Mouse (Mus musculus): ENCODE results near the gene Creb5.
A peak's percentile ranks its signal among the peaks of the same experiment; 100 is the strongest.

Gene Creb5

DNA sequence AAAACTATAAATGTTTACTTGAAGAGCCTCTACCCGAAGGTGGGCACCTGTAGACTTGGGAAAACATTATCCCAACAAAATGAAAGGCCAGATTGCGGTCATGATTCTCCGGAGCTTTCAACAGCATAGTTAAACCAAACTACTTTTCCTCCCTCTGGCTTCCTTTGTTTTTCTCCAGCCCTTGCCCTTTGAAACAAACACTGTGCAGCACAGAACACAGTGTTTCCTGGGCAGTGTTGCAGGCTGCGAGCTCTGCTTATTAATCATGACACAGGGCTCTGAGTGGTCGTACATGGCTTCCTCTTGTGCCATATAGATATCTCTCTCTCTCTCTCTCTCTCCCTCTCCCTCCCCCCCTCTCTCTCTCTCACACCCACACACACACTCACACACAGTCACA, 206.8 kb downstream of the Creb5 start:
- peak; percentile 39 for DNase-seq (ENCODE audit: low spot score)

DNA sequence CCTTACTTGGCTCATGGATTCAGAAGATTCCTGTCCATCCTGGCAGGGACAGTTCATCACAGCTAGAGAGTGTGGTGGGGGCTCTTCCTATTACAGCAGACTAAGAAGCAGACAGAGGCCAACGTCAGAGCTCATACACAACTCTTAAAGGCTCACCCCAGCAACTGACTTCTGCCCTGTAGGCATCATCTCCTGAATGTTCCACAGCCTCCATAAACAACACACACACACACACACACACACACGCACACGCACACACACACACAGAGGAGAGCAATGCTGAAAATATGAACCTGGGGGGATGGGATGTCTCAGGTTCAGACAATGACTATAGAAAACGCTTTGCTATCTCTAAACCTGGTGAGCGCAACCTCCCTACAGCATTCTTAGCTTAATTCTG, 208.6 kb downstream of the Creb5 start:
- no peak for DNase-seq (ENCODE audit: low spot score)

DNA sequence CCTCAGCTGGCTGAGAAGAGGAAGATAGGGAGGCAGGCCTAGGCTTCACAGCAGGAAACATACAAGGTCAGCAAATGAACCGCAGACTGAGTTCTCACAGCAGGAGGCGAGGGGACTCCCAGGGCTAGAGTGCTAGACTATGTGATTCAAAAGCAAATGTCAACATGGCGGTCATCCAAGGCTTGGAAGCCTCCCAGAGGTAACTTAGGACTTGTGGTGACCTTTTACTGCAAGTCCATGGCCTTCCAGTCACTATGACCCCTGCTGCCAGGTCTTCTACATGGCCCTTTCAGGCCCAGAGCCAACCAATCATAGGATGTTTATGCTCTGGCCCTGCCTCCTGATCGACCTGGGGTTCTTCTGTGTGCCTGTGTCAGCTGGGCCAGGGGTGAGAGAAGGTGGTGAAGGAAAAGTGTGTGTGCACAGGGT, 209.3 kb downstream of the Creb5 start:
- DNase-seq (ENCODE audit: low spot score), result peak; percentile 72

DNA sequence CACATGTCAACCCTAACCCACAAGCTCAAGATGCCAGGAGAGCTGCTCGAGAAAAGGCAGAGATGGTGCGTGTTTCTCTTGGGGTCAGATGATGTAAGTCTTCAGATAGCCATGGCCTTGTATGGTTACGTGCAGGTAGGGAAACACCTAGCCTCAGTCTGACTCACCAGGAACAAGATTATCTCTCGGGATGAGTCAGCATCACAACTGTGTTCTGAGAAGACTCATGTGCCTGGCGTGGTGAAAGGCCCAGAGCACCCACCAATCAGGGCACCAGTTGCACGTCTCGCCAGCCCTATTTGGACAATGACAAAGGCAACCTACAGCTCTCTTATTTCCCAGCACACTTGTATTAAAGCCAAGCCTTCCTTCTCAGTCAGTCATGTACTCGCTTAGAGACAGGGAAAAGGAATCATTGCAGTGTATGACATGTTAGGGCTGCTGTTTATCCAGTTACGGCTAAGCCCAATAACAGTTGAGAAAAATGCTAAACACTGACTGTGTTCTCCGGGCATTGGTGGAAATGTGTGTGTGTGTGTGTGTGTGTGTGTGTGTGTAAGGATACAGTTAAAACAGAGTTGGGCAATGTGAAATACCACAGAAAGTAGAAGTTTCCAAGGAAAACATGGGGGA, 210.9 kb downstream of the Creb5 start:
- DNase-seq (ENCODE audit: low spot score), result no peak

DNA sequence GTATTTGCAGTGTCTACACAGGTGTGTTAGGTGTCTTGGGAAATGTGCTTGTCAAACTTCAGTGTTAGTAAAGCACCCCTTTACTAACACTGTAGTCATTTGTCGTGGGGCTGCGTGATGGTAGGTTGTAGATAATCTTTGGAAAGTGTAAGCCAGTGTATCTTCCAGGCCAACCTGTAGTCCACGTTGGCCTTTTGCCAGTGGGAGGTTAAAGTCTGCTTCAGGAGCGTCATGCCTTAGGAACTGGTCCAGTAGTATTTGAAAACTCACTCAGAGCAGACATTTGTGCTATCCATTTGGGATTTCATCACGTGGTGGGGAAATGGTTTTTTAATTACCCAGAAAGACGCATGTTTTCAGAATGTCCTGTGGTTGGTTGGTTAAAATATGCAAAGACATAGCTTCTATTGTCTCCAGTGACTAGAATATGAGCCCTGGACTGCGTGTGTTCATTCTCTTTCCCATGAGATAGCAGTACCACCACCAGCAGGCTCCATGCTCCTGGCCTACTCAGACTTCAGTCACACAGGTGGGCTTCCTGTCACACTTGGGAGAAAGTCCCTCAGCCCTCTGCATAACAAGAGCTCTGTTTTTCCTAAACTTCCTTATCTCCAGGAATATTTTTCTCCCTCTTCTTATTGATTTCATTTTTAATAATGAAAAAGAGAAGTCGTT, 212.7 kb downstream of the Creb5 start:
- DNase-seq (ENCODE audit: low spot score), result no peak

DNA sequence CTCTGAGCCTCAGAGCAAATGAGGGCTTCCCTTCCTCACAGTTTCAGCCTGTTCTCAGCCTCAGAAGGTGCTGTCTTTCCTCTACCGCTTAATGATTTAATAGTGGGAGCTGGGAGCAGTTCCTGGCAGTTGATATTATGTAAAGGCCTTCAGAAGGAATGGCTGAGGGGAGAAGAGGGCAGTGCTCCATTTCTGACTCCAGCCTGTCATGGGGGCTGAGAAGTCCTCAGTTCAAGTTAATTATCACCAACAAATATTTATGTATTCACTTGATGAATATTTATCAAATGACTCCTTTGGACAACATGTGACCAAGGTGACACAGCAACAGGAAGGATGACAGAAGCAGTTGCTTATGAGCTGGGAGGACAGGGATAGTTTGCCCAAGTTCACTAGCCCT, 214.2 kb downstream of the Creb5 start:
- DNase-seq (ENCODE audit: low spot score), result no peak

DNA sequence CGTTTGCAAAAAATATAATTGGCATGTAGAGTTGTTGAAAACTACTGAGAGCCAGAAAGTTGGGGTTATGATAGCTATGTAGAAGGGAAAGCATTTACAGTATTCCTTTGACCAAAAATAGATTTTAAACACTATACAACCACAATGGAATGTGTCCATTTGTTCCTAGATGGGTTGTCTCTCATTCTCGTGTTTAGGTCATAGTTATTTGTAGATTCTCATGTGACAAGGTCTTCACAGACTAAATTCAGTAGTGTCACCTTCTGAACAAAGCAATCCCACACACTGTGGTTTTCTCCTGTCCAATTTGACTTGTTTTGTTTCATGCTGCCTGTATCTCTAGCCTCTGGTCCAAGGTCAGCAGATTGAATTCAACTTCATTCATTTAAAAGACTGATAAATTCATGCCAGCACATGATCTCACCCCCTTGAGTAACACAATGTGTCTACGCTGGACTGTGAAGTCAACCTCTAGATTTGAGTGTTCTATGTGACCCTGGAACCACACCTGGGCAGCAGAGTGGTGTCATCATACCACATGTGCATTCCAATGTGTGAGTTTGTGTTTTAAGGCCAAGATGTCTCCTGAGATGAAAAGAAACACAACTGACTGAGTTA, 220.0 kb downstream of the Creb5 start:
- DNase-seq (ENCODE audit: low spot score), result no peak

DNA sequence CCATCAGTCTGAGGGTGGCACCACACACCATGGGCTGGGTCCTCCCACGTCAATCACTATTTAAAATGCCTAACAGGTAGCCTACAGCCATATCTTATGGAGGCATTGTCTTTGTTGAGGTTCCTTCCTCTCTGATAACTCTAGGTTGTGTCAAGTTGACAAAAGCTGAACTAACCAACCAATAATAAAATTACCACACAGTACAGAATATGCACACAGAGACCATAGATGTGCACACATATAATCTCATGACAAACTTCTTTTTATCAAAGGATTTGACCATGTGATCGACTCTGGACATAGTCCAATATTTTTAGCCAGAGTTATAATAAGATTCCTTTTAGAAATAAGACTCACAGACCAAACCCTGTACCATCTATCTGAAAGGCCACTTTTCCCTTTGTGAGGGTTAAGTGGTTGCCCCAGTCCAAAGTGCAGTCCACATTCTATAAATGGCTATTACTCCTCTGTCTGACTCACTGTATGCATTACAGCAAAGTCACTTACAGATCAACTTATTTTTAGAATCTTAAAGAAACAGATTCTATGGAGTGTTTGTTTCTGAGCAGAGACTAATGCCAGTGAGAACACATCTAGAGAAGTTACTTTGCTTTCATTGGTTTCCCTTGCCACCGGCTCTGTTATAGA, 221.9 kb downstream of the Creb5 start:
- DNase-seq (ENCODE audit: low spot score), result no peak

DNA sequence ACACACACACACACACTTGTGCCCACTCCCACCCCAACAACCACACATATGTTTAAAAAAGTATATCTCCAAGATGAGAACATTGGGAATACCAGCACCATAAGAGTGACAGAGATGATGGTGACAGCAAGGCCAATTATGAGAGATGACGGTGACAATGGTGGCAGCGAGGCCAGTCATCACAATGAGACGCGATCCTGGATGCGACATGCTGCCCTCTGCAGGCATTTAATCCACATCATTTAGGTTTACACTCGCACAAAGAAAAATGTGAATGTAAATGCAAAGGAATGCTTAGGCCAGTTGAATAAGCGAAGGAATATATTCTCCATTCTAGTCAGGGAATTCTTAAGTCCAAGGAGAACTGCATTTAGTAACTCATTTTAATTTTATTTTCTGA, 222.9 kb downstream of the Creb5 start:
- no peak for DNase-seq (ENCODE audit: low spot score)

DNA sequence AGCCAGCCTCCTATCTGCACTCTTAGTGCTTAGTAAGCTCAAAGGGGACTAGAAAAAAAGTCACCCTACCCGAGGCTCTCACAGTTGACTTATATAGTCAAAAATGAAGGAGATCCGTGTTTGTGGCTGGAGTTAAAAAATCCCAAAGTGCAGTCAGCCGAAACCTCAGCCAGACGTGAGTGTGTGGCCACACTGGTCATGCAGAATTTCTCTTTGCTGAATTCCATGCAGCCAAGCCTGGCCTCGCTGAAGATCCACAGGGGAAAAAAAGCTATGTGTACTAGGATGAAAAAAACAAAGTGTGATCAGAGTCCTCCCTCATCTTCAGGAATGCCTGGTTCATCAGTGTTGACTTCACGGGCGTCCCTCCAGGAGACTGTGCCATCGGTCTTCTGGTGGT, 225.2 kb downstream of the Creb5 start:
- no peak for DNase-seq (ENCODE audit: low spot score)

DNA sequence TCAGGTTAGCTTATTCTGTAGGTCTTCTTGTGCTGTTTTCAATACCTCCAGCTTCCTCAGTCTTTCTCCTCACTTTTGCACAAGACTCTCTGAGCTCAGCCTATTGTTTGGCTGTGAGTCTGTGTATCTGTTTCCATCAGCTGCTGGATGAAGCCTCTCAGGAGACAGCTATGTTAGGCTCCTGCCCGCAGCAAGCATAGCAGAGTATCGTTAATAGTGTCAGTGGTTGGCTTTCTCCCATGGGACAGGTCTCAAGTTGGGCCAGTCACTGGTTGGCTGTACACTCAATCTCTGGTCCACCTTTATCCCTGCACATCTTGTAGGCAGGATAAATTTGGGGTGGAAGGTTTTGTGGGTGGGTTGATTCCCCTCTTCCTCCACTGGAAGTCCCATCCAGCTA, 226.3 kb downstream of the Creb5 start:
- DNase-seq (ENCODE audit: low spot score), result no peak

DNA sequence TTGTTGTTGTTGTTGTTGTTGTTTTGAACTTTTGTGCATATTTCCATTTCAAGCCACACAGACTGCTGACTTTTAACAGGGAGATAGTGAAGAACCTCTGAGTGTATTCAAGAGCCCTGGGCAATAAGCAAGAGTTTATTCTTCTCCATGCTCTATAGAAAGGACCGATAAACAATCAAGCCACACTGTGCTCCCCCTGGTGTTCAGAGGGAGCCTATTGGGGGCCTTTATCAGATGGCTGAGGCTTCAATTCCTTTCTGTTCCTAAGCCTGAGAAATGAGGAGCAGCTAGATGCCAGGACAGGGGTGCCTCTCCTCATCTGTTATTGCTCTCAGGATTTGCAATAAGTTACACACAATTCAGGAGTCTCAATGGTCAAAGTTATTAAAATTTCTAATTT, 227.8 kb downstream of the Creb5 start:
- DNase-seq (ENCODE audit: low spot score), result no peak

DNA sequence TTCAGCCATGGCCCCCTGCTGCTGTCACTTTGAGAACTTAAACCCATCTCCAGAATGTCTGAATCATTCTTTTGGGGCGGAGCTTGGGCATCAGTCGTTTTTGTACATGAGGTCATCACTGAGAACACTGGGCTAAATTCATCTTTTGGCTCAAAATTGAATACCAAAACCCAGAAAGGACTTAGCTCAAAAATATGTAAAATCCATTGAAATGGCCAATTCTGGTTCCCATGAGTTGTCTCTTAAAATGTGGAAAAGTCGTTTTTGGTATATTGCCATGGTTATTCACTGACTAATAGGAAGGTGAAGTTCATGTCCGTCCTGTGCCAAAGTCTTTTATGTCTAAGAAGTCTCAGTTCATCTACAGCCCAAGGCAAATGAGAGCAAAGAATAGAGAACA, 228.5 kb downstream of the Creb5 start:
- no peak for DNase-seq (ENCODE audit: low spot score)

DNA sequence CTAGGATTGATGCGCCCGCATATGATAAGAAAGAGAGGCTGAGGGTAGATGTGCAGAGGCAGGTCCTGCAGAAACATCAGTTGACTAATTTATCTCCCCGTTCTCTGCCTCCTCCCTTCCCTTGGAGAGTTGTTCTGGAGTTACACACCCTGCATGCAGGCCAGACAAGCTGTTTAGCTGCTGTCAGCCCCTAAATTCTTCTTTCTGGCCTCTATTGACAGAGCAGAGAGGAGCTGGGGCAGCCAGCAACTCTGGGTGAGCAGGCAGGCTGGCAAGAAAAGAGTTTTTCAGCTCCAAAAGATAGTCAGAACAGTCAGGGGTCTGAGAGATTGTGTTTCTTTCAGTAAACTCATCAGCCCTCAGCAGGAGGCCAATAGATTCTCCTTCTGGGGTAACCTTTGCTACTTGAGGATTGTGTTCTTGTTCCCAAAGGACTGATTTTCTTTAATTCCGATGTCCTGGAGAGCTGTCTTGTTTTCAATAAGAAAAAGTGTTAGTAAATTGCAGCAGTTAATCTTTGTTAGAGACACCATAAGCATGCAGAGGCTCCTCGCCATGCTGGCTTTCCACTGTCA, 230.4 kb downstream of the Creb5 start:
- no peak for DNase-seq (ENCODE audit: low spot score)

DNA sequence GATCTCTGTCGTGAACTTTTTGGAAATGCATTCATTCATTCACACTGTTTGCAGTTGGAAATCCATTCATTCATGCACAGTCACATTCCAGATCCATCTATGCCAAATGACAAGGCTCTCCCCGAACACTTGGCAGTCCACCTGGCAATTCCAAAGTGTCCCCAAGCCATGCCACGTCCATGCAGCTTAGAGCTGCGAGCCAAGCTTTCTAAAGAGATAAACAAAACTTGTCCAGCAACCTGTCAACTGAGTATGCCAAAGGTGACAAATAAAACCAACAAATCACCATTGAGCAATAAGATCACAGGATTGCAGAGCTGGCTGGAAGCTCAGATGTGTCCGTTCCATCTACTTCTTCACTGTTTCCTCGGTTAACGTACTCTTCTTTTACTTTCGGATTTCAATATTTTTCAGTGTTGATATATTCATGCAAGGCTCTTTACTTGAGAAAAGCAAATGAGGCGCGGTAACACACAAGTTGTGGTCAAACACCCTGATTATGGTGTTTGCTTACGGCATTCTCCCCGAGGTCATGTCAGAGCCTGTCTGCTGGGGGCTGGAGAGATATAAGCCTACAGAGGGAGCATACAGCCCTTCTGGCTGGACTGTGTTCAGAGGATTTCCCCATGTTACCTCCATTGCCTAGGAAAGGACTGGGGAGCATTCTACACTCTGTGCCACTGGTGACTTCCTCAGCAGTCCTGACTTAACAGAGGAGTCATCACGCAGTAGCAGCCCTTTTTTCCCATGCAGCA, 236.8 kb downstream of the Creb5 start:
- no peak for DNase-seq (ENCODE audit: low spot score)

DNA sequence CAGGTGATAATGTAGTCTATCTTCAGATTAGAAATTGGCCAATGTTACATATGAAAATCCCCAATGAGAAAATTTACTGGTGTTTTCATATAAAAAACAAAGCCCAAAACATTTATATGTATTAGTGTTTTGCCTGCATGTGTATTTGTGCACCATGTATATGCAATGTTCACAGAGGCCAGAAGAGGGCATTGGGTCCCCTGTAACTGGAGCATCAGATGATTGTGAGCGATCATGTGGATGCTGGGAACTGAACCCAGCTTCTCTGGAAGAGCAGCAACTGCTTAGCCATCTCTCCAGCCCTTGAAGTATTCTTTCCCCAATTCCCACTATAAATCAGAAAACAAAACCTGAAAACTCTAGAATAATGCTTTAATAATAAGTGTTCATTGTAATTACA, 239.4 kb downstream of the Creb5 start:
- DNase-seq (ENCODE audit: low spot score), result no peak

DNA sequence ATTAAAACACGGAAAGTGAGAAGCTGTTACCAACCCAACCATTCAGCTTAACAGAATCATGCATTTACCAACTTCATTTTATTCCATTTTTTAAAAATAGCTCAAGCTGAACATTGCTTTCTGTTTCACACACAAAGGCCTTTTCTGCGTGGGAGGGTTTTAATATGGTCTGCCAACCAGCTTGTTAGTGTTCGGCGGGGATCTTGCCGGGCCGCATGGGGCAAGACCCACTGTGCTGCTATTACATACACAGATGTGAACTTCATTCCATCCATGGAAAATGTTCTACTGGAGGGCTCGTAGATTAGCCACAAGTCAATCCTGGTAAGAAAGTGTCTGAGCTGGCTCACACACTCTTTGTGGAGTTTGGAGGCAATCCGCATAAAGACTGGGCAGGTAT, 243.7 kb downstream of the Creb5 start:
- DNase-seq (ENCODE audit: low spot score), result no peak

DNA sequence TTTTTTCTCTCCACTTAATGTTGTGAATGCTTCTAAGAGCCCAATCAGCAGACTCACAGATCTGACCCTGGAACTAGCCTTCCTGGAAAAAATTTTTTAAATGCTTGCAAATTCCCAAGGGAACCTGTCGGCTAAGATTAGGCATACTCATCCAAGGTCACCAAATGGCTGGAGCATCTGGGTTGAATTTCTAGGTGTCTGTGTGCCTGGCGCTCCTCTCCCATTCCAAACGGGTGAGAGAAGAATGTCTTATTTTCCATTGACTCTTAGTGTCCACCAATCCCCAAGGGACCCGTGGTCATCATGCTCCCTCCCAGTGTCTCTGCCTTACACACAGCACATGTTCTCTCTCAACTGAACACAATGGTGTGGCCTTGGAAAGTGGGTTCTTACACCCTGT, 244.4 kb downstream of the Creb5 start:
- DNase-seq (ENCODE audit: low spot score), result no peak

DNA sequence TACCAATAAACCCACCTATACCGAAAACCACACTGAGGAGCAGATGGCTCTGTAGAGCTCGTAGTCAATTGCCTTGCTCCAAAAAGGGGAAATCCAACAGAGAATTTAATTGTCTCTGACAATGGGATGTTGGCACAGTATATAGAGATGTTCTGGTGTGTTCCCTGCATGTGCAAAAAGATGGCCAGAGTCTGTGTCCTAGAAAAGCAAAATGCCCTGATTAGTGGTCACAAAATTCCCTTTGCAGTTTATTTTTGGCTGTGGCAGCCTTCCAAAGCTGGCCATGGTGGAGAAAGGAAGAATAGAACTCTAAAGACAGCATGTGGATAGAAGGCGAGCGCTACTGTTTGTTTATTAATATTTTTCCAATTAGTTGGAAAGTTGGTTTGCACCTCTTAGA, 250.5 kb downstream of the Creb5 start:
- DNase-seq (ENCODE audit: low spot score), result no peak

DNA sequence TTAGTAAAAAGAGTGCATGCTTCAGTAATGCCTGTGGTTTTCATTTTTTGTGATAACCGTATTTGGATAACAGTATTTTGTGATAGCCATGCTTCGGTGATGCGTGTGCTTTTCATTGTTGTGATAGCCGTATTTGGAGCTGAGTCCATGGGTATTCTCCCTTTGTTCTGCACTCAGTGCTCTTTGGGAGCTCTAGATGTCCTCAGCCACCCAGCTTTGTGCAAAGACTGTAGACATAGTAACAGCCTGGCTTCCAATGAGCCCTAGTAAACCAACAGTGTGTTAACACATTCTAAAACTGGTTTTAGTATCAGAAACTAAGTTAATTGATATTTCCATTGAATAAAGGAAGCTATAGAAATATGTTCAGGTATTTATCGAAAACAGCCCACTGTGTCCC, 254.7 kb downstream of the Creb5 start:
- DNase-seq (ENCODE audit: low spot score), result no peak

DNA sequence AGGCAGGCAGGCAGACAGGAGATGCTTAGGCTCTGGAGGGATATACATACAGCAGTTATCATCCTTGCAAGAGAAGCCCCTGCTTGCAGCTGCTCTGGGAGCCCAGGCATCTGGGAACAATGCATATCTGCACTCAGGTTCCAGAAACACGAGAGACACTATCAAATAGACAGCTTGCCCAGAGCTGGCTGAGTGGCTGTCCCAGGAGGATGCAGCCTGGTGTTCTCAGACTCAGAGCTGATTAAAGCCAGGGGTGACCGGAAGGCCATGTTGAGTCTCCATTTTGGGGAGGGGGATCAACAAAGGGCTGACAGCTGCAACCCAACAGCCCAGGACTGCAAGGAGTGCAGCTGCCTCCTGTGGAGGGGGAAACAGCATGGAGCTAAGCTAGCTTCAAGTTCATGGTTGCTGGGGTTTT, 258.4 kb downstream of the Creb5 start:
- DNase-seq (ENCODE audit: low spot score), result no peak

DNA sequence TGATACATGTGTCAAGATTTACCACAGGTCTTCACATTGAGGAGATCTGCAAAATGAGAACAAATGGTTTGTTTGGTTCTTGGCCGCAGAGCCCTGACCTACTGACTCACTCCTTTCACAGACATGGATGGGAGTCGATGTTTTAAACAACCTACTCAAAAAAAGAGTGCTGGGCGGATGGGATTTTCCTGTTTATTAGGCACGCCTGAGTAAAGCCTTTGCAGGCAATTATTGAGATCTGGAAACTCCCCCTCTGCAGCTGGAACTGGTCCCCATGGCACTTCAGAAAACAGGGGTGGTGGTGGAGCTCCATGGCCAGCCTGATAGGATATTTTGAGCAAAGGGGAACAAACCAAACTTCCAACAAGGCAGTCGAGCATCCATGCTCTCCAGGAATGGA, 258.9 kb downstream of the Creb5 start:
- DNase-seq (ENCODE audit: low spot score), result no peak

Measured in lung, postnatal 25 days (tissue).